Mouse (Mus musculus): Measurements from ENCODE around the gene Vsig10.

DNA sequence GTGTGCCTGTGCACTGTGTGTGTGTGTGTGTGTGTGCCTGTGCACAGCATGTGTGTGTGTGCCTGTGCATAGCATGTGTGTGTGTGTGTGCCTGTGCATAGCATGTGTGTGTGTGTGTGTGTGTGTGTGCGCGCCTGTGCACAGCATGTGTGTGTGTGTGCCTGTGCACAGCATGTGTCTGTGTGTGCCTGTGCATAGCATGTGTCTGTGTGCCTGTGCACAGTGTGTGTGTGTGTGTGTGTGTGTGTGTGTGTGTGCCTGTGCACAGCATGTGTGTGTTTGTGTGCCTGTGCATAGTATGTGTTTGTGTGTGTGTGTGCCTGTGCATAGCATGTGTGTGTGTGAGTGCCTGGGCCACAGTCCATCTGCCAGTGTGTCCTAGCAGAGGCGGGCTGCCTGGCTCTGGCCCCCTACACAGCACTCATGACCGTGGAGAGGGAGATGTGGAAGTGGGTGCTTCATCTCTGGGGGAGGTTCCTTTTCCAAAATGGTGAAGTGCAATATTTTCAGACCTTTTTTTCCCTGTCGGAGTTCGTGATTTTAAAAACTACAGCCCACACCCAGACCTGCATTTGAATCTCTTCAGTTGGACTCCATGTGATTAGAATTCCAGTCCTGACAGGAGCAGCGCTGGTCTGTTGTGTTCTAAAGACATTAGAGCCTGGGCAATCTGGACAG is 55.6 kb downstream of the Vsig10 start:
- TF ChIP-seq CTCF (IDR thresholded peaks at IDR 0.05; ENCODE audit: low read depth, low read length), result no peak
- TF ChIP-seq TAL1 (conservative IDR thresholded peaks at IDR 0.05; ENCODE audit: low read depth, low read length), result no peak
- peak; percentile 70; the same call in 1 of the 2 replicates for TF ChIP-seq POLR2AphosphoS5 (IDR thresholded peaks at IDR 0.05; ENCODE audit: insufficient replicate concordance, low read depth, low read length)
- TF ChIP-seq GATA1 (IDR thresholded peaks at IDR 0.05; ENCODE audit: borderline replicate concordance, low read length), result no peak

All from G1E (cell line).